Mouse (Mus musculus) B cell, adult 62 days (primary cell): Measurements from ENCODE around the gene Nat8f2. TPM values are rescaled to one million over a fixed set of nuclear protein-coding genes. Genes with fewer than 3 reads are reported as not detected.

Experiments used
- total RNA-seq: library from RNA; stranded (reverse); gene quantifications from 4 replicates; pipeline ENCODE4 v1.2.4, GENCODE M21; 2023

Nat8f2 gene
- total RNA-seq: 0.24 to 0.34 TPM (median 0.30 TPM) in 3 of 4 replicates, not detected in the other

GRCm38 (mm10) chr6:85869006-85869405, at the start of gene Nat8f2:
Gene Nat8f2, minus strand, starts transcription at chr6:85869158.

GRCm38 (mm10) chr6:85915539-85916513, 46.9 kb upstream of the Nat8f2 start, which contains the start of gene Nat8f1:
Gene Nat8f1, minus strand, starts transcription at chr6:85915687.

GRCm38 (mm10) chr6:85911587-85911986, 42.6 kb upstream of the Nat8f2 start, which contains the start of gene Tprkb:
Gene Tprkb, plus strand, starts transcription at chr6:85911865.

GRCm38 (mm10) chr6:85904642-85905061, 35.7 kb upstream of the Nat8f2 start, which contains the start of gene Nat8f4:
Gene Nat8f4, minus strand, starts transcription at chr6:85904884.

GRCm38 (mm10) chr6:85831796-85832321, 37.1 kb downstream of the Nat8f2 start, which contains the start of gene Nat8:
Gene Nat8, minus strand, starts transcription at chr6:85832082.

GRCm38 (mm10) chr6:85820837-85821236, 48.1 kb downstream of the Nat8f2 start, which contains the start of the genes Nat8f6 and Nat8f5:
Gene Nat8f6, minus strand, starts transcription at chr6:85820954.
Gene Nat8f5, minus strand, starts transcription at chr6:85820972.

Other genes starting within 250 kb of the Nat8f2 start
- gene Nat8f7, start 156.0 kb downstream of the Nat8f2 start, total RNA-seq: not detected in 4 replicates
- not detected in 4 replicates for gene Nat8f3, start 103.4 kb downstream of the Nat8f2 start, total RNA-seq
- not detected in 4 replicates for gene Nat8f6, start 48.2 kb downstream of the Nat8f2 start, total RNA-seq
- gene Nat8f5, start 48.2 kb downstream of the Nat8f2 start, total RNA-seq: not detected in 4 replicates
- gene Nat8, start 37.1 kb downstream of the Nat8f2 start, total RNA-seq: not detected in 4 replicates
- gene Nat8f4, start 35.7 kb upstream of the Nat8f2 start, total RNA-seq: 2.0 to 2.8 TPM (median 2.2 TPM) in 4 replicates
- 13.9 to 18.7 TPM (median 16.2 TPM) in 4 replicates for gene Tprkb, start 42.7 kb upstream of the Nat8f2 start, total RNA-seq
- gene Nat8f1, start 46.5 kb upstream of the Nat8f2 start, total RNA-seq: 1.9 to 8.2 TPM (median 3.6 TPM) in 4 replicates
- gene Dusp11, start 92.5 kb upstream of the Nat8f2 start, total RNA-seq: 202 to 230 TPM (median 213 TPM) in 4 replicates
- not detected in 4 replicates for gene Figla, start 147.0 kb upstream of the Nat8f2 start, total RNA-seq
- not detected in 4 replicates for gene Add2, start 159.5 kb upstream of the Nat8f2 start, total RNA-seq